Mouse (Mus musculus): ENCODE measurements around the gene S100a10.

DNA sequence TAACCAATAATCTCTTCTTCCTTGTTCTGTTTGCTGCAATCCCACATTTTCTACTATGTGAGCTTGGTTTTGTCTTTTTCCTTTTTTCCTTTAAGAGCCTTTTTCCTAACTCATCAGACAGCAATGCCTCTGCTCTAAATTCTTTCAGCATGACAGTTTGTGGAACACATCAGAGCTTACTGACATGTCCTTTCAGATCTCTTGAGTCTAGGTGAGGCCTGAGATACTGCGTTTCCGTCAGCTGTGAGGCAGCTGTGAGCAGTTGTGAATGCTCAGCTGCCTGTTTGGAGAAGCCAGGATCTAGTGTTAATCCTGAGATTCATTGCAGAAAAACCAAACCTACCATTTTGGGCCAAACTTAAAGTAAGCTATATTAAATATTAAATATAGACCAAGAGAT, 16.4 kb upstream of the S100a10 start:
- TF ChIP-seq CTCF (IDR thresholded peaks at IDR 0.05; ENCODE audit: low read depth) (no peak), EP300 (IDR thresholded peaks at IDR 0.05; ENCODE audit: low read depth) (no peak)

Measured in heart, postnatal 0 days (tissue).